Mouse (Mus musculus): ENCODE results near the gene Sprr2k. TPM values are rescaled to one million over a fixed set of nuclear protein-coding genes. Genes with fewer than 3 reads are reported as not detected.
"Not testable (repeated sequence)": the region's sequence is repeated elsewhere in the genome, so short reads cannot be mapped to it uniquely, and the experiment has no call there.

The Sprr2k gene
- polyA plus RNA-seq, 1 experiment, result not detected

- TF ChIP-seq POLR2A (IDR thresholded peaks at IDR 0.05; ENCODE audit: borderline replicate concordance, extremely low read depth, insufficient read depth, insufficient read length, poor library complexity, severe bottlenecking) (no peak), CTCF (IDR thresholded peaks at IDR 0.05; ENCODE audit: borderline replicate concordance, extremely low read depth, insufficient read depth, insufficient read length) (no peak)
- no peak for DNase-seq (ENCODE audit: low read depth)
Observed at GRCm38 (mm10) chr3:92470111-92470510, 37.7 kb downstream of the Sprr2k start.

DNA sequence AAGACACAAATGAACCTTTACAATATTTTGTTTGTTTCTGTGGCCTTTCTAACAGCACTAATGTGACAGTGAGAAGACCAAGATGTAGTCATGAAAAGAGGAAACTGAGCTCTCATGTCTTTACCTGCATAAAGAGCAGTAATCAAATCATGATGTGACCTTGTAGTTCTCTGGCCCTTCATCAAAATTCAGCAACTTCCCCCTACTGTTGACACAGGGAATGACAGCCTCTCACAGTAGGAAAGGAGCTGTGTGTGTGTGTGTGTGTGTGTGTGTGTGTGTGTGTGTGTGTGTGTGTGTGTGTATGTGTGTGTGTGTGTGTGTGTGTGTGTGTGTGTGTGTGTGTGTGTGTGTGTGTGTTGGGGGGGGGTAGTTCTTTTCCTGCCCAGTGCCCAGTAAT is 48.9 kb downstream of the Sprr2k start:
- not testable (repeated sequence) for DNase-seq (ENCODE audit: low read depth)

Other genes with a start within 250 kb of the Sprr2k start
- gene Sprr2a1, start 216.8 kb upstream of the Sprr2k start, polyA plus RNA-seq (2012; rRNA removed), result 0.03 and 0.05 TPM in 2 replicates
- gene Sprr2a2, start 216.7 kb upstream of the Sprr2k start, polyA plus RNA-seq (2012; rRNA removed), result 4.0 and 5.0 TPM in 2 replicates
- 0.14 and 0.23 TPM in 2 replicates for gene Sprr2a3, start 147.2 kb upstream of the Sprr2k start, polyA plus RNA-seq (2012; rRNA removed)
- gene Sprr2b, start 116.0 kb upstream of the Sprr2k start, polyA plus RNA-seq (2012; rRNA removed), result 0.26 TPM in 1 of 2 replicates, not detected in the other
- not detected in 2 replicates for gene Sprr2d, start 93.4 kb upstream of the Sprr2k start, polyA plus RNA-seq (2012; rRNA removed)
- not detected in 2 replicates for gene Sprr2e, start 80.4 kb upstream of the Sprr2k start, polyA plus RNA-seq (2012; rRNA removed)
- not detected in 2 replicates for gene Sprr2f, start 67.4 kb upstream of the Sprr2k start, polyA plus RNA-seq (2012; rRNA removed)
- not detected in 2 replicates for gene Sprr2h, start 46.9 kb upstream of the Sprr2k start, polyA plus RNA-seq (2012; rRNA removed)
- gene Sprr2i, start 24.6 kb upstream of the Sprr2k start, polyA plus RNA-seq (2012; rRNA removed), result not detected in 2 replicates
- not detected in 2 replicates for gene Sprr2j-ps, start 14.5 kb upstream of the Sprr2k start, polyA plus RNA-seq (2012; rRNA removed)
- gene Gm9774, start 3.2 kb upstream of the Sprr2k start, polyA plus RNA-seq (2012; rRNA removed), result 6.8 and 9.2 TPM in 2 replicates
- gene Sprr1b, start 6.2 kb downstream of the Sprr2k start, polyA plus RNA-seq (2012; rRNA removed), result 0.11 and 0.55 TPM in 2 replicates
- not detected in 2 replicates for gene Sprr3, start 26.1 kb downstream of the Sprr2k start, polyA plus RNA-seq (2012; rRNA removed)
- 0.63 TPM in 1 of 2 replicates, not detected in the other for gene Sprr1a, start 53.3 kb downstream of the Sprr2k start, polyA plus RNA-seq (2012; rRNA removed)
- not detected in 2 replicates for gene Sprr4, start 67.9 kb downstream of the Sprr2k start, polyA plus RNA-seq (2012; rRNA removed)
- gene 2310046K23Rik, start 101.9 kb downstream of the Sprr2k start, polyA plus RNA-seq (2012; rRNA removed), result not detected in 2 replicates
- not detected in 2 replicates for gene Ivl, start 141.2 kb downstream of the Sprr2k start, polyA plus RNA-seq (2012; rRNA removed)
- gene Smcp, start 156.4 kb downstream of the Sprr2k start, polyA plus RNA-seq (2012; rRNA removed), result not detected in 2 replicates
- not detected in 2 replicates for gene 2210017I01Rik, start 174.9 kb downstream of the Sprr2k start, polyA plus RNA-seq (2012; rRNA removed)
- gene Lce6a, start 189.1 kb downstream of the Sprr2k start, polyA plus RNA-seq (2012; rRNA removed), result not detected in 2 replicates
- not detected in 2 replicates for gene Lce1a1, start 215.7 kb downstream of the Sprr2k start, polyA plus RNA-seq (2012; rRNA removed)
- not detected in 2 replicates for gene Lce1b, start 224.3 kb downstream of the Sprr2k start, polyA plus RNA-seq (2012; rRNA removed)
- not detected in 2 replicates for gene Lce1a2, start 237.7 kb downstream of the Sprr2k start, polyA plus RNA-seq (2012; rRNA removed)
- gene Lce1c, start 246.7 kb downstream of the Sprr2k start, polyA plus RNA-seq (2012; rRNA removed), result not detected in 2 replicates